Mouse (Mus musculus) lung, embryonic 16.5 days (tissue): ENCODE measurements at regions not wholly inside any gene's neighbourhood (a gene's known extent, or its start where the extent isn't known, plus 50 kb on each side); places are given as distances from the start of the nearest gene placed in this dataset.
A peak's percentile ranks its signal among the peaks of the same experiment; 100 is the strongest.

Source experiments
- ATAC-seq: fragments of 200-750 bp; cut with Nextera tagmentation; 2 replicates; pipeline ENCODE4 v1.8.0; 2017; ENCODE audit warnings: low read depth, mild to moderate bottlenecking, moderate library complexity
- H3K27ac ChIP-seq: fragments of 300-500 bp; sonication (generic); 2 replicates; pipeline ENCODE4 v1.5.1; 2014; ENCODE audit warnings: mild to moderate bottlenecking, control low read depth, low read length
- H3K27me3 ChIP-seq: fragments of 300-500 bp; sonication (generic); 2 replicates; pipeline ENCODE4 v1.6.1; 2014; ENCODE audit warnings: low read depth, low read length, mixed read lengths; ENCODE audit not compliant: control insufficient read depth, insufficient read depth
- H3K36me3 ChIP-seq: fragments of 300-500 bp; sonication (generic); 2 replicates; pipeline ENCODE4 v1.6.1; 2014; ENCODE audit warnings: low read length; ENCODE audit not compliant: control insufficient read depth, insufficient read depth
- H3K4me1 ChIP-seq: fragments of 300-500 bp; sonication (generic); replicated peaks from 2 replicates; pipeline ENCODE4 v1.6.1; 2014; ENCODE audit warnings: low read length, mixed read lengths; ENCODE audit not compliant: control insufficient read depth, insufficient read depth
- H3K4me2 ChIP-seq: fragments of 300-500 bp; sonication (generic); 2 replicates; pipeline ENCODE4 v1.6.1; 2014; ENCODE audit warnings: low read depth, low read length, control low read depth
- H3K4me3 ChIP-seq: fragments of 300-500 bp; sonication (generic); 2 replicates; pipeline ENCODE4 v1.5.1; 2014; ENCODE audit warnings: mild to moderate bottlenecking, low read length, control low read depth
- H3K9ac ChIP-seq: fragments of 300-500 bp; sonication (generic); 2 replicates; pipeline ENCODE4 v1.6.1; 2014; ENCODE audit warnings: low read length, control low read depth
- H3K9me3 ChIP-seq: fragments of 300-500 bp; sonication (generic); 2 replicates; pipeline ENCODE4 v1.6.1; 2016; ENCODE audit warnings: low read length; ENCODE audit not compliant: control insufficient read depth
- WGBS: fragments of 180-500 bp; shearing (Covaris S2); extraction: QIAGEN DNeasy Blood & Tissue Kit; methylation state at CpG from one replicate; pipeline ENCODE4 v1.1.7; 2014; 5-methylcytosine and 5-hydroxymethylcytosine counted together

DNA sequence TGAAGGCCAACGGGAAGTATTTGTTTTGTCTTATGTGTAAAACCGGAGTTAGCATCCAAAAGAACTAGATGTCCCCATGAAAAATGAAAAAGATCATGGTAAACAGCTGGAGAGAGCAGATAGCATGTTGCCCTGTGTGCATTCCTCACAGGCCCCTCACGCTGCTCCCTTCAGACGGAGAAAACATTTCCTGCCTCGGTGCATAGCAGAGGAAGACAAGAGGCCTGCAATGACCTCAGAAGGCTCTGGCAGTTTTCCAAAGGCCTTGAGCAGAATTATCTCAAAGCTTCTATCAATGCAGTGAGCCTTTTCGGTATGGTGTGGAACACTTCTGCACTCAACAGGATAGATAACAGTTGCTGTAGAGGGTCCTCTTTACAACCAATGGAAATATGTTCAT, 101.3 kb upstream of the Ccn2 start:
- no peak overlapping the region for H3K9ac ChIP-seq
- H3K9me3 ChIP-seq, result no peaks in the 10 kb centered on the region
- no peak overlapping the region for H3K4me3 ChIP-seq
- H3K4me2 ChIP-seq, result no peak overlapping the region
- H3K36me3 ChIP-seq, result no peaks in the 10 kb centered on the region
- peak; percentile 96 for ATAC-seq
- 5% methylated on average over 6 of the region's 6 CpGs for WGBS
- peak overlapping the region; percentile 84 for H3K27ac ChIP-seq
- H3K4me1 ChIP-seq, result peaks cover 16% of the 10 kb centered on the region
- no peaks in the 10 kb centered on the region for H3K27me3 ChIP-seq

DNA sequence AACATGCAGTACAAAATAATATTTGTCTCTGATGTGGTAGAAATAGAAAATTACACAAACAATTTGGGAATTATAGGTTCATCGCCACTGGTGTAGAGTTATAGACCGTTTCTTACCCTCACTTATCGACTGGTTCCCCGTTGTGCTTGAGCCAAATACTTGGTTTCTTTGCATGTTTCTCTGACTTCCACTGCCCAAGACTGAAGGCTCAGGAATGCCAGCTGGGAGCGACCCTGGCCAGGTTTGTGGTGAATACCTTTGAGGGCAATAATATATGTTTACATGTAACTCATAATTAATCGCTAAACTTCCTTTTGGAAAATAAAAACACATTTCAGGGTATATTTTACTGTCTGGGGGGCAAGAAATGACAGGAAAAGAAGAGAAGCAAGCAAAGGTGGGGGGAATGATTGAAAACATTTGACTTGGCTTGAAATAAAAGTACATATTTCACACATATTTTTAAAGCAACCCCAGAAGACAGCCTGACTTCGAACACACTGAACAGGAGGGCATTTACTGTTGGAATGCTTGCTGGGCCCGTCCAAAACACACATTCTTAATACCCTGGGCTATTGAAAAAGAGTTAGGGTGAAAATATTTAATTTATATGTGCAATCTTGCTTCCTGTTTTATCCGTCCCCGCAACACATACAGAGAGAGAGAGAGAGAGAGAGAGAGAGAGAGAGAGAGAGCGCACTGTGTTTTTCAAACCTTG, 75.3 kb upstream of the Ccn2 start:
- Histone ChIP-seq H3K9me3 (no peaks in the 10 kb centered on the region), H3K27ac (peak overlapping the region; percentile 67), H3K36me3 (no peaks in the 10 kb centered on the region), H3K4me2 (no peak overlapping the region), H3K4me1 (peaks cover 5% of the 10 kb centered on the region; the same call in 1 of the 2 replicates), H3K9ac (no peak overlapping the region), H3K4me3 (no peak overlapping the region), H3K27me3 (no peaks in the 10 kb centered on the region)
- 63% methylated on average over 11 of the region's 11 CpGs for WGBS
- peak; percentile 71 for ATAC-seq

DNA sequence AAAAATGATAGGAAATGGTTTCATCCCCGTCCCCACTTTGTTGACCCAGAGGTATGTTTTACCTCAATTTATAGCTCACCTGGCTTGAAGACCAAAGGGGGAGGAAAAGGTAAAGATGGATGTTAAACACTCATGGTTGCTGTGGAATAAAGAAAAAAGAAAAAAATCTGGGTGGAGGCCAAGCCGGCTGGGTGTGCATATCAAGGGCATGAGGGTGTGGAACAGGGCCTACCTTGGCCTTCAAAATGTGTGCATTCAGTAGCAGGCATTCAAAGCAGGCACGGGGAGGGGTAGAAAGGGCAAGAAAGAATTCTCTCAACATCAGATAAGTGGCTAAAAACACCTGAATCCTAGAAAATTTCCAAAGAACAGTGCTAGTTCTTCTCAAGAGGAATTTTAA, 74.7 kb upstream of the Ccn2 start:
- Histone ChIP-seq H3K4me2 (no peak overlapping the region), H3K9me3 (no peaks in the 10 kb centered on the region), H3K27me3 (no peaks in the 10 kb centered on the region), H3K4me3 (no peak overlapping the region), H3K36me3 (no peaks in the 10 kb centered on the region), H3K9ac (no peak overlapping the region), H3K4me1 (peaks cover 5% of the 10 kb centered on the region; the same call in 1 of the 2 replicates), H3K27ac (peak overlapping the region; percentile 67)
- ATAC-seq, result peak; percentile 96
- WGBS, result 48% methylated on average over 3 of the region's 3 CpGs

DNA sequence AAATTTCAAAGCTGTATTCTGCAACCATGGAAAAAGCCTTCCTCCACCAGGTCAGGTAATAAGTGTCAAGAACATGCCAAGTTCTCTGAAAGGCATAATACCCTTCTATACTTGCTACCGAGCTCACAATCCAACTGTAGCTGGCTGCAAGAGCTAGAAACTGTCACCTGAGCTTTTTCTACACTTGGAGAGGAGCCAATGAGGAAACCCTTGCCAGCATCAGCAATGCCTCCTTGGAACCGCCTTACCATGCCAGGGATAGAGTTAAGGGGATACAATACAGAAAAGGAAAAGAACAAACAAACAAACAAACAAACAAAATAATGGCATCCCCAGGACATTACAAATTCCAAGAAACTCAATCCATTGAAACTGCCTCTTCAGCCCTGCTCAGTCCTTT, 62.5 kb upstream of the Ccn2 start:
- Histone ChIP-seq H3K4me2 (no peak overlapping the region), H3K27ac (no peak overlapping the region), H3K4me1 (0 out of 2 replicates have a peak, but pooled peaks cover 3% of the 10 kb centered on the region), H3K27me3 (no peaks in the 10 kb centered on the region), H3K9me3 (no peaks in the 10 kb centered on the region), H3K4me3 (no peak overlapping the region), H3K36me3 (no peaks in the 10 kb centered on the region), H3K9ac (no peak overlapping the region)
- no peak for ATAC-seq
- WGBS, result 52% methylated on average over 2 of the region's 2 CpGs

DNA sequence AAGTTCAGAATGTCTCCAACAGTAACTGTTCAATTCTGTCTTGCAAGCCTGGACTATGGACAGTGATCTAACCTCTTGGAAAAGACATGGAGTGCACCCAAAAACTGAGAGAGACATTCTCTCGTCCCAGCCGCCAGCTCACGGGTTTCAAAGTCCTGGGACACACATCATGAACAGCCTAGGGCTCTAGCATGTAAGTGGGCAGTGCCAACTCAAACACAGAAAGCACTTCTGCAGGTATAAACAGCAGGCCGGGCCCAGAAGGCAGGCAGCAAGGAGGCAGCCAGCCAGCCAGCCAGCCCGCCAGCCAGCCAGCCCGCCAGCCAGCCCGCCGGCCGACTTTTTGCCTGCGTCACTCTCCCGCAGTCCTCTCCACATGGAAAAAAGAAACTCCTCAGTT, 60.3 kb upstream of the Ccn2 start:
- Histone ChIP-seq H3K9me3 (no peaks in the 10 kb centered on the region), H3K4me3 (no peak overlapping the region), H3K4me1 (0 out of 2 replicates have a peak, but pooled peaks cover 3% of the 10 kb centered on the region), H3K27me3 (no peaks in the 10 kb centered on the region), H3K27ac (no peak overlapping the region), H3K36me3 (no peaks in the 10 kb centered on the region), H3K4me2 (no peak overlapping the region), H3K9ac (no peak overlapping the region)
- WGBS, result 81% methylated on average over 11 of the region's 11 CpGs
- peak; percentile 47; the same call in 1 of the 2 replicates for ATAC-seq

DNA sequence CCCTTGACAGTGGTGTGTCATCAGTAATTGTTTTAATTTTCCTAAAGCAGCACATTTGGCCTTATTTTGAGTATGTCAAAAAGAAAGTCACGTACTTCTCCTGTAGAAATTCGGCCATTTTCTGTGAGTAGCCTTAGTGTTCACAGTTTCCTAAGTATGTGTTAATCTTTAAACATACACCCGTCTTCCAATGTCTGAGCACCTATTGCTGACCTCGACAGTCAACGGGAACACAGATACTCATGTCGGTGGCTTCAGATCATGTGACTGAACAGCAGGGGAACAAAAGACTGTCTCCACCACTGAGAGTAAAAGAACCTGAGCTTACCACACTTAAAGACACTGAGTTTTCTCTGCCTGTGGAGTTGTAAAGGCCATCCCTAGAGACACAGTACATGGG, 59.8 kb upstream of the Ccn2 start:
- H3K4me3 ChIP-seq, result no peak overlapping the region
- H3K36me3 ChIP-seq, result no peaks in the 10 kb centered on the region
- no peak overlapping the region for H3K4me2 ChIP-seq
- no peaks in the 10 kb centered on the region for H3K27me3 ChIP-seq
- ATAC-seq, result no peak
- 0 out of 2 replicates have a peak, but pooled peaks cover 3% of the 10 kb centered on the region for H3K4me1 ChIP-seq
- no peaks in the 10 kb centered on the region for H3K9me3 ChIP-seq
- H3K27ac ChIP-seq, result no peak overlapping the region
- WGBS, result 69% methylated on average over 6 of the region's 6 CpGs
- H3K9ac ChIP-seq, result no peak overlapping the region

DNA sequence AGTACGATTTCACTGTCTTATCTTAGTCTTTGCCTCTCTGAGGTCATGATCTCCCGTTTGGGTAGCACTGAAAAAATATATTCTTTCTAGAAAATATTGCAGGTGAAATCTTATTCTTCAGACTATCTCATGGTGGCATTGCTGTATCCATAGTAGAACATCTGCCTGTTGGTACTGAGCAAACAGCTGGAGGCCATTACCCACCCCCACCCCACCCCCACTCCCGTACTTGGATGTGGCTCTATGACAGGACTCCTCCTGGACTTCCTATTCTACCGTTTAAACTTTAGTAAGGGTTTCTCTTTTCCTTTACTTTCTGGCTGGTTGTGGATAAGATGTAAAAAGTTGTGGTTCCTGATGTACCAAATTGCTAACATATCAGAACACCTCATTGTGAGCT, 53.3 kb upstream of the Ccn2 start:
- no peak for ATAC-seq
- H3K9me3 ChIP-seq, result no peaks in the 10 kb centered on the region

More for the DNA sequence above, 53.3 kb upstream of the Ccn2 start:
- 49% methylated on average over 4 of the region's 4 CpGs for WGBS
- Histone ChIP-seq H3K9ac (no peak overlapping the region), H3K4me2 (no peak overlapping the region), H3K36me3 (no peaks in the 10 kb centered on the region), H3K4me3 (no peak overlapping the region), H3K27ac (no peak overlapping the region), H3K4me1 (no peaks in the 10 kb centered on the region), H3K27me3 (no peaks in the 10 kb centered on the region)
